Mouse (Mus musculus) mesoderm, embryonic 11.5 days (tissue): ENCODE measurements around the gene Rbm42.

ENCODE experiments used
- DNase-seq: peaks from one replicate; pipeline ENCODE4 v3.0.0-alpha.2; 2012; ENCODE audit warnings: low read depth, low spot score

Rbm42 gene

GRCm38 (mm10) chr7:30649591-30650540 lies at the start of gene Rbm42:
Rbm42 (minus strand) TSS chr7:30650317.
- peak; percentile 98 for DNase-seq

GRCm38 (mm10) chr7:30698589-30698988 lies 48.5 kb upstream of the Rbm42 start, which contains the start of gene 2200002J24Rik:
2200002J24Rik (plus strand) TSS chr7:30698926.
- no peak for DNase-seq

- DNase-seq = no peak
Observed at GRCm38 (mm10) chr7:30698101-30698500, 48.0 kb upstream of the Rbm42 start.

- no peak for DNase-seq
Observed at GRCm38 (mm10) chr7:30688325-30688724, 38.2 kb upstream of the Rbm42 start.

- no peak for DNase-seq
Observed at GRCm38 (mm10) chr7:30683425-30683824, 33.3 kb upstream of the Rbm42 start.

- DNase-seq = no peak
Observed at GRCm38 (mm10) chr7:30681897-30682296, 31.8 kb upstream of the Rbm42 start.

- no peak for DNase-seq
Observed at GRCm38 (mm10) chr7:30678263-30678975, 28.3 kb upstream of the Rbm42 start.

GRCm38 (mm10) chr7:30671480-30671879 lies 21.4 kb upstream of the Rbm42 start, which contains the start of gene Pmis2:
Pmis2 (minus strand) TSS chr7:30671605.
- no peak for DNase-seq

GRCm38 (mm10) chr7:30669229-30669628 lies 19.1 kb upstream of the Rbm42 start:
- peak; percentile 46 for DNase-seq

GRCm38 (mm10) chr7:30665321-30665720 lies 15.2 kb upstream of the Rbm42 start:
- no peak for DNase-seq

- peak; percentile 95 for DNase-seq
Observed at GRCm38 (mm10) chr7:30664529-30665200, 14.5 kb upstream of the Rbm42 start, which contains the start of gene Haus5. Haus5 (minus strand) TSS chr7:30664994.

- DNase-seq = no peak
Observed at GRCm38 (mm10) chr7:30639083-30639482, 11.0 kb downstream of the Rbm42 start.

- no peak for DNase-seq
Observed at GRCm38 (mm10) chr7:30636395-30636794, 13.7 kb downstream of the Rbm42 start.

- DNase-seq = no peak
Observed at GRCm38 (mm10) chr7:30635752-30636151, 14.4 kb downstream of the Rbm42 start, which contains the start of gene Etv2. Etv2 (minus strand) TSS chr7:30635852.

GRCm38 (mm10) chr7:30634621-30635020 lies 15.5 kb downstream of the Rbm42 start:
- peak; percentile 84 for DNase-seq

GRCm38 (mm10) chr7:30633762-30634412 lies 16.2 kb downstream of the Rbm42 start:
- DNase-seq = no peak

- no peak for DNase-seq
Observed at GRCm38 (mm10) chr7:30629013-30629412, 21.1 kb downstream of the Rbm42 start.

GRCm38 (mm10) chr7:30626647-30627046 lies 23.5 kb downstream of the Rbm42 start:
- DNase-seq = no peak

GRCm38 (mm10) chr7:30625530-30626384 lies 24.4 kb downstream of the Rbm42 start, which contains the start of gene Cox6b1:
Cox6b1 (minus strand) TSS chr7:30626151.
- DNase-seq = peak; percentile 91

- DNase-seq = no peak
Observed at GRCm38 (mm10) chr7:30619202-30619601, 30.9 kb downstream of the Rbm42 start.
